Mouse (Mus musculus): Measurements from ENCODE around the gene Itpr1.

DNA sequence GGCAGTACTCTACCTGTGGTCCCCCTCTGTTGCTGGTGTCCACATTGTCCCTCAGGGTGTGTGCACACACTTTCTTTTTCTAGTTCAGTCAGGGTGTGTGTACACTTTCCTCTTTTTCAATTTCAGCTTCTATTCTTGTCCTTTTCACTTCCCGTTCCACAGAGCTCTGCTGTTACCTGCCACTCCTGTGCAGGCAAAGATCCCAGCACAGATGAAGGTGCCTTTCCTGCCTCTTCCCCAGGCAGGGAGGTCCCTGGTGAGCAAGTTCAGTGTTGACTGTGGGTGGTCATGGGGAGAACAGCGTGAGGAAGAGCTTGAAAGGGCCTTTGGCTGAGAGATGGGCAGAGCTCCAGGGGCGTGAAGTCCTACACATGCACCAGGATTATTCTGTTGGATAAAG is 76.1 kb downstream of the Itpr1 start:
- TF ChIP-seq CTCF (conservative IDR thresholded peaks at IDR 0.05; ENCODE audit: insufficient read depth, insufficient read length, low read depth, low read length) (no peak), POLR2A (IDR thresholded peaks at IDR 0.05; ENCODE audit: low read depth, low read length) (no peak)
